Mouse (Mus musculus) small intestine, adult 10 weeks (tissue): Measurements from ENCODE around the gene 1520401A03Rik. TPM values are rescaled to one million over a fixed set of nuclear protein-coding genes. Genes with fewer than 3 reads are reported as not detected.

Experiments
- polyA plus RNA-seq: library from polyadenylated mRNA; stranded (reverse); fragments of 350-450 nt; fragmentation: Illumina TruSeq; extraction: RNeasy Lipid Tissue Mini Kit (QIAGEN cat#74804); gene quantifications from one replicate; pipeline ENCODE4 v1.2.3, GENCODE M21; 2014; ENCODE audit warnings: low replicate concordance

The 1520401A03Rik gene
- not detected for polyA plus RNA-seq

DNA sequence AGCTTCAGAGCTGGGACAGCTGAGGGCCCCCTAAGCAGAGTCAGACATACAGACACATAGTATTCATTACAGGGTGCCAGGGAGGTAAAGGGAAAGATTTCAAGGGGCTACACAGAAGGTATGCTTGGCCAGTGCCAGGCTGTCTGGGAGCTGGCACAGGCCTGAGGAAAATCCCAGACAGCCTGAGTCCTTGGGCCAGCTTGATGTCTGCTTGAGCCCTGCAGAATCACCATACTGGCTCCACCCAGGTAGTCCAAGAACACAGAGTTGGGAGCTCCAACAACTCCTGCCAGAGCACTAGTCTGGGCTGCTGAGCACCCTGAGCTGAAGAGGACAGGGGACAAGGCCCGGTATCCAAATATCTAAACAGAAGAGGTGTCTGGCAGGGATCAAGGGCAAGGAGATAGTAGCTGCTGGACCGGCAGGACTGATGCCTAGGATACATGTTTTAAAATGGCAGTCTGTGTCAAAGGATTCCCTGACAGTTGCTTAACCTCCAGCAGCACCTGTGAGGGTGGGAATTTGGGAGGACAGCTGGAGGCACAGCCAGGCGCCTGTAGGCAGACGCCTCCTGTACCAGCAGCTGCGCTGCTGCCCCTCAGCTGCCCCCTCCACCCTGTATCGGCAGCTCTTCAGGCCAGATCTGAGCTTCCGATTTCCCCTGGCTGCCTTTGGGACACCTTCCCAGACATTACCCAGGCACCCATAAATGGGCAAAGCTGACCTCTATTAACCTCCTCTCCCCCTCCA, at the start of gene 1520401A03Rik:
Gene 1520401A03Rik, minus strand, starts transcription at position 408 of the 750 bp plus-strand sequence.

DNA sequence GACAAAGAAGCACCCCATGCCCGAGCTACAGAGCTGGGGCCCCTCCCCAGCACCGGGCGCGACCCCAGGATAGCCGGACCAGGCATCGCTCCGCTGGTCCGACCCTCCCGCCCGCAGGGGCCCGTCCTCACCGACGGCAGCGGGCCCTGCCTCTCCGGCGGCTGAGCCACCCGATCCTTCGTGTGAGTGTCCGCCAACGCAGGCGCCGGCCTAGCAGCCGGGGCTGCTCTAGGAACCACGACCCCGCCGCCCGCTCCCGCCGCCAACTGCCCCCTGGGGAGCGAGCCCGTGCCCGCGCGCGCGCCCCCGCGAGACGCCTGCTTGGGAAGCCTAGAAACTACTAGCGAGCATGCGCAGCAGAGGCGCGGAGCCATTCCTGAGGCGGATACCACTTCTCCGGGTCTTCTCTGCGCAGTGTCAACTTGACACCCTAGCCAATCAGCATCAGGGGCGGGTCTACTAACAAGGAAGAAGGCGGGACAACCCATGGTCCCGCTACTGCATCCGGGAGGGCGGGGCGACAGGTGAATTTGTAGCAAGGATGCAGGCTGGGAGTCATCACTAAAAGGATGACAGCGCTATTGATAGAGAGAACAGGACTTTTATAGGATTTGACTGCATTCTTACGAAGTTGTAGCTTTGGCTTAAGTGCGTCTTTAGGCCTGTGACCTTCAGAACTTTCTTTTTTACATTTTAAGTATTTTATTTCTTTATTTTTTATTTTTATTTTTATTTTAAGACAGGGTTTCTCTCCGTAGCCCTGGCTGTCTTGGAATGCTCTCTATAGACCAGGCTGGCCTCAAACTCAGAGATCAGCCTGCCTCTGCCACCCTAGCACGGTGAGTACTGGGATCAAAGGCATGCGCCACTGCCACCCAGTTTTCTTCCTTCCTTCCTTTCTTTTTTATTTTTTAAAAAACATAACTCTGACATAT, 49.0 kb upstream of the 1520401A03Rik start, which contains the start of gene Flywch1:
Gene Flywch1, minus strand, starts transcription at position 319 of the 935 bp plus-strand sequence.

DNA sequence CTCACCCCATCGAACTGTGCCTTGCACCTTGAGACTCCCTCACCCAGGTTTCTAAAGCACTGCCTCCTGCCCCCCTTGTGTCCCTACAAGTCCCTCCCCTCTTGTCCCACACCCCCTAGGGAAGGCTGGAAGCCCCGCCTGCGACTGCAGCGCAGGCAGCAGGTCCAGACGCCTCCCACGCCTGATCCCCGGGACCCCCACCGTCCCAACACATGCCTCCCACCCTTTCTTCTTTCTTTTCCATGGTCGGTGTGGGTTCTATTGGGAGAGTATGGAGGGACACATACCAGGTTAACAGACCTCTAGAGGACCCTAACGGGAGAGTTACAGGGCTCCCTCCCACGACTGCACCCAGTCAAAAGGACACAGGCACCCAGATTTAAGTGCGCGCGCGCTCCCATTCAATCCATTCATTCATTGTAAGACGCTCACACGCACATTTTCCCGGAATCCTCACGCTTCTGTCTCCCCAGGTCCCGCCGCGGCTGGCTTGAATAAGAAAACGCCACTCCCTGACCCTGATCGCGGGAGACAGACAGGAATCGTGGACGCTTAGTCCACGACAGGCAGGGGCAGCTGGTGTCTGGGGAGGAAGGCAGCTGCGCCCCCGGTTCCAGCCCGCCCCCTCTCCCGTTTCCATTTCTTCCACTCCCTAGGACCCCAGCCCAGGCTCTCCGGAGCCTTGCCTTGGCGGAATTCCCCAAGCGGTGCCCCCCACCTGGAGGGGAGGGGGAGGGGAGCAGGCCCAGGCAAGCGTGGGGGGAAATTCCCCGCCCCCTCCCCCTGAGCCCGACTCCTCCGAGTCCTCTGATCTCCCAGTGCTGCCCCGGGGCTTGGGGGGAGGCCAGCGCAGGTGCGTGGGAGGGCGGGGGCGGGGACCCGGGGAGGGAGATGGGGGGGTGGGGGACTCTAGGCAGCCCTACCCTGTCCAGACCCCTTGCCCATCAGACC, 23.0 kb upstream of the 1520401A03Rik start, which contains the start of gene Kremen2:
Gene Kremen2, minus strand, starts transcription at position 533 of the 951 bp plus-strand sequence.

DNA sequence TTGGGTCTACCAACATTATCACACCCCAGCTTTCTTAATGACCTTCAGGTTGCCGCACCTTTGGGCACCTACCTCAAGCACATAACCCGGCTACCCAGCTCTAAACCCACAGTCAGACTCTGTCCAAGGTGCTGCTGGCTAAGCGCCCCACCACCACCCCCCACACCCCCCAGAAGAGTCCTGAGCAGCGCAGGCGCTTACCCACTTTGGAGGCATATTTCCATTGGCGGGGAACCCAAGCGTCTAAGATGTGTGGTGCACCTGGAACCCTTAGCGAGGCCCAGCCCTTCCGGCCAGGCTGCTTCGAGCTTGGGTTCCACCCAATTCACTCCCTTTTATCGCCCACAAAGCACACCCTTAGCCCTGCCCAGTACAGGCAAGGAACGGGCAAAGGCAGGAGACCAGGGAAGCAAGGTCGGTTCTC, 18.0 kb upstream of the 1520401A03Rik start, which contains the start of gene Paqr4:
Gene Paqr4, minus strand, starts transcription at position 270 of the 424 bp plus-strand sequence.

DNA sequence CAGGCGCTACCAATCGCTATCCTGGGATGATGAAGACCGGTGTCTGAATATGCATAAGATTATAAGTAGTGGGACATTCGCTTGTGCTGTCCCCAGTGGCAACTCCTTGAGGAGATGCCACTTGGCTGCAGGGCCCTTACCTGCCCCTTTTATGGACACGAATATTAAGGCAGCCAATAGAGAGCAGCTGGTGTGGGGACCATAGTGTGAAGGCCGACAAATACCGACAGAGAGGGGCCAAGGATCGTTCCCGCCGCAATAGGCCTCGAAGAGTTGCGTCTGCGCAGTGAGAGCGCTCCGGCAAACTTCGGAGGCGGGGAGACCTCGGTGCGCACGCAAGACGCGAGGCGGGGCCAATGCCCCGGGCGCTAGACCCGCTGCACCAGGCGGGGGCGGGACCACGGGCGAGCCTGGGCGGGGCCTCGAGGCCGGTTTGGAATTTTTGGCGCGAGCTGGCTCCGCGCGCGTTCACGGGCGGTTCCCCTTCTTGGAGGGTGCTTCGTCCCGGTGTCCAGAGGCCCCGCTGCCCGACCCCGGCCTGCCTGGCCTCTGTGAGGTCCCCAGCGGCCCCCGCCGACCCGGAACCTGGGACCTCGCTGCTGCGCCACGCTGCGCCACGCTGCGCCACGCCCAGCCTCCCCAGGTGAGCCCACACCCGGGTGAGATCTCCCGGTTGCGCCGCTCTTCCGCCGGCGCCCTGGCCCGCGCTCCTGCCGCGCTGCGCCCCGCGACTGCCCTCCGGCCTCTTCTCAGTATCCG, 3.6 kb upstream of the 1520401A03Rik start, which contains the start of gene Pkmyt1:
Gene Pkmyt1, plus strand, starts transcription at position 338 of the 759 bp plus-strand sequence.

DNA sequence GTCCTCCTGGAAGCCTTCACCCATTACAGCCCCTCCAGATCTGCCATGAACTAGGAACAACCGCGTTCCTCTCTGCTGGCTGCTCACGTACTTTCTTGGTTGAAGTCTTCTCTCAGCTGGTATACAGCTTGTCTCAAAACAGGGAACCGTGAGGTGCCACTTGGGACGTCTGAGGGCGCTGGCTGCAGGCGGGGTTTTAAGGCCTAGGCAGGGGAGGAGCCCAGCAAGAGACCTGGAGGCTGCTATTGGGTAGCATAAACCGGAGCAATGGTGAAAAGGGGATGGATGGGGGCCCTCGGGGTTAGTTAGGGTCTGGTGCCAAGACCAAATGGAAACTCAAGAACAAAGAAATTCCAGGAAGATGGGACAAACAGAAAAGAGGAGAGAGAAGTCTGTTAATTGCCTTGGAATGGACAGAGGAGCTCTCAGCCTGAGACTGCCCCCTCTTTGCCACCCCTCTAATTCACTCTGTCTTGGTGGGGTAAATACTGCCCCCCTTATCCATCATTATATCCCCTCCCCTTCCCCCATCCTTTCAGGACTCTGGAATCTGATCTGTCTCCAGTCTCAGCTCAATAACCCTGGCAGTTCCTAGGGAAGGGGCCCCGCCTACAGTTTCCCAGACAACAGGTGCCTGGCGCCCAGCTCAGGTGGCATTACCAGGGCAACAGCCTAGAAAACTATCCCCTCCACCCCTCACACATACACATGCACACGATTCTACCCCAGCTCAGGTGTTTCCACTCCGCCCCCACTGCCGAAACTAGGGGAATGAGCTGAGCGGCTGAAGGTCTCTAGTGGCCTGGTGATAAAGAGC, 38.5 kb downstream of the 1520401A03Rik start, which contains the start of gene Cldn9:
Gene Cldn9, minus strand, starts transcription at position 171 of the 817 bp plus-strand sequence.

DNA sequence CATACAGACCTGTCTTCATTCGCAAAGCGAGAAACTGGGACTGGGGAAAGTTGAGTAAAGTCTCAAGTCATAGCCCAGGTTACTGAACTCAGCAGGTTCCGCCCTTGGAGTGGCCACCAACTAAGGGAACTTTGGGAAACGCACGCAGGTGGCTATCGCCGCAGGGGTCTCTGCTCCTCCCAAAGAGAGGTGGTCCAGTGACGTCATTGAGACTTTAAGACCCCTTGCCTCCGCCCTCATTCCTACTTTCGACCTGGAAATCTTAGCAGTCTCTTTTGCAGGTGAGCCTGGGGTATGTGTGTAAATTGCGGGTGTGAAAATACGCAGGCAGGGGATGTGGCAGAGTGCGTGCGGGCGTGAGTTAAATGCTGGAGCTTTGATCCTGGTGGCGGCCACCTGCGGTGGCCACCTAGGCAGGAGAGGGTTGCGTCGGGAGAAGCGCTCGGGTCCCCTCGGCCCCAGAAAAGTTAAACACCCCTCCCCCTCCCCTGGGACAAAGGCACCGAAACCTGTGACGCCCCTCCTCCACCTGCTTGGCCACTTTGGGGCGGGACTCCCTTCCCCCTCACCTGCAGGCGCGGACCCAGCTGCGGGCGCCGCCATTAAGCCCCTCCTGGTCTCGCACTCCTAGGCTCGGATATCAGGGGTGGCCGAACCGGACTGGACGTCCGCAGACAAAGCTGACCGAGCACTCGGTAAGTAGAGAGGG, 43.3 kb downstream of the 1520401A03Rik start, which contains the start of gene Cldn6:
Gene Cldn6, plus strand, starts transcription at position 123 of the 709 bp plus-strand sequence.

DNA sequence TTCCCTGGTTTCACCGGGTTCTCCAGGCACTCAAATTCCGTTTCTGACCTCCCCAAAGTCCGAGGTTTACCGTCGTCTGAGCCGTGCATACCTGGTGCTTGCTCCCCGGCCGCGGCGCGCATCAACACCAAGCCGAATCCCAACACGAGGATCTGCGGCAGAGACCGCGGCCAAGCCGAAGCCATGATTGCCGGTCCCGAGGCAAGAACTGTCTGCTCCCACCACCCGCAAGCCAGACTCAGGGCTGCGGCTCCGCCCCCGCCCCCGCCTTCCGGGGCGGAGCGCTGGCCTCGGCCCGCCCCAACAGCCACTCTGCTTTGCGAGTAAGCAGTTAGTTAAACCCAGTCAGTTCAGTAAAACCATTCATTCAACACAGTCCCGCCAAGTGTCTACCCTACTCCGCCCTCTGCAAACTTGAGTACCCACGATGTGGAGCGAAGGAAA, 45.3 kb downstream of the 1520401A03Rik start, which contains the start of gene Tnfrsf12a:
Gene Tnfrsf12a, minus strand, starts transcription at position 233 of the 444 bp plus-strand sequence.

DNA sequence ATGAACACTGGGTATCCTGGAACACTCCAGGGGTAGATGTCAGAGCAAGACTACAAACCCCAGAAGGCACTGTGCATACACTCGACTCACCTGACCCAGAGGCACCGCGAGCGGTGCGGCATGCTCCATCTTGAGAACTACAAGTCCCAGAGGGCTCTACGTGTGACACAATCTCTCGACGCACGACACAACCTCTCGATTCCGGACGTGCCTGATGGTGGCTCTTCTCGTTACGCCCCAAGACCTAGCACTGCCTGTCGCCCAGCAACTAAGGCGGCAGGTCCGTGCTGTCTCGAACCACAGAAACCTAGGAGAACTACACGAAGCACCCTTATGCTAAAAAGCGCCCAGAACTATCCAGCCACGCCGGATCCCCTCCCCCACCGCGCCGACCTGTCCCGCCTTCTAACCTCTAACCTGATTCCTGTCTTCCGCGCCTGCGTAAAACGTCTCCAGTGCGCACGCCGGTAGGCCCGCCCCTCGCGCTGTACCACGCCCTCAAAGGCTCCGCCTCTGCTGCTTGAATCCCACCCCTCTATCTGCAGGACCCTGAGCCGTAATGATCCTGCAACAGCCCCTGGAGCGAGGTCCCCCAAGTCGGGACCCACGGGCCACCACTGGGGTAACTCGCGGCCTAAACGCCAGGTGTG, 49.0 kb downstream of the 1520401A03Rik start, which contains the start of the genes Hcfc1r1 and Thoc6:
Gene Hcfc1r1, plus strand, starts transcription at position 173 of the 650 bp plus-strand sequence.
Gene Thoc6, minus strand, starts transcription at position 459 of the 650 bp plus-strand sequence.

DNA sequence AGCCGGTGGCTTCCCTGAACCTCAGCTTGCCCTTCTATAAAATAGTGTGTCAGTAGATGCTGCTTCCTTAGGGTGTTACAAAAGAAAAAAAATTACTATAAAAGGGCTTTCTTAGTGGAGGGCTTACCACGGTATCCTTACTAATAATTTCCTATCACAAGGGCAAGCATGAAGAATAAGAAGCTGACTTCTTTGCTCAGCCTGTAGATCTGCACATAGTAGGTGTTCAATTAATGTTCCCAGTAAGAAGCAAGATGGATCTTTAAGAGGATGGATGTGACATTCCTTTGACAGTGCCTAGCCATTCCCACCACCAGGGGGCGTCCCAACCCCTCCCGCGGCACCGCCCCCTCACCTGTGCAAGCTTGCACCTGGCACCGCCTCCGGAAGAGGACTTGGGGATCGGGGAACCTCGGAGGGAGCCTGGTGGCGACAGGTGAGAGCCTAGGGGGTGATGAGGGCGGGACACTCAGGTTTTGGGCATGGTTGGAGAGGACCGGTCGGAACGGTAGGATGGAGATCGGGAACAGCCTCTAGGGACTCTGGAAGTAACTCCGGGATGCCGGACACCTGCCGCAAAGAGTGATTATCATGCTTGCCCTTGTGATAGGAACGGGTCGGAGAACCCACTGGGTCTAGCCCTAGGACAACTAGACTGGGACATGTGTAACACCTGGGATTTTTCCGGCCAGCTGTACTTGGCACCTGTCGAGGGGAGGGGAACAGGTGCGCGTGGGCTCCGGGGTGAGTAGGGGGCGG, 62.3 kb downstream of the 1520401A03Rik start, which contains the start of gene Bicdl2:
Gene Bicdl2, plus strand, starts transcription at position 390 of the 759 bp plus-strand sequence.

Other genes starting within 250 kb of the 1520401A03Rik start
- gene Vmn2r117, start 243.1 kb downstream of the 1520401A03Rik start, polyA plus RNA-seq: not detected
- gene Zfp213, start 158.5 kb downstream of the 1520401A03Rik start, polyA plus RNA-seq: 0.33 TPM
- not detected for gene Zfp13, start 123.3 kb downstream of the 1520401A03Rik start, polyA plus RNA-seq
- not detected for gene Zscan10, start 121.9 kb downstream of the 1520401A03Rik start, polyA plus RNA-seq
- gene Mmp25, start 77.5 kb downstream of the 1520401A03Rik start, polyA plus RNA-seq: 0.82 TPM
- gene Bicdl2, start 62.3 kb downstream of the 1520401A03Rik start, polyA plus RNA-seq: 0.85 TPM
- 2.0 TPM for gene Hcfc1r1, start 49.2 kb downstream of the 1520401A03Rik start, polyA plus RNA-seq
- gene Thoc6, start 48.9 kb downstream of the 1520401A03Rik start, polyA plus RNA-seq: 3.2 TPM
- not detected for gene Tnfrsf12a, start 45.3 kb downstream of the 1520401A03Rik start, polyA plus RNA-seq
- gene Cldn6, start 43.5 kb downstream of the 1520401A03Rik start, polyA plus RNA-seq: not detected
- not detected for gene Cldn9, start 38.8 kb downstream of the 1520401A03Rik start, polyA plus RNA-seq
- 1.6 TPM for gene Pkmyt1, start 3.6 kb upstream of the 1520401A03Rik start, polyA plus RNA-seq
- gene Paqr4, start 18.1 kb upstream of the 1520401A03Rik start, polyA plus RNA-seq: 6.4 TPM
- not detected for gene Kremen2, start 23.1 kb upstream of the 1520401A03Rik start, polyA plus RNA-seq
- gene Flywch1, start 48.8 kb upstream of the 1520401A03Rik start, polyA plus RNA-seq: 0.78 TPM
- gene Flywch2, start 63.3 kb upstream of the 1520401A03Rik start, polyA plus RNA-seq: not detected
- gene Srrm2, start 67.7 kb upstream of the 1520401A03Rik start, polyA plus RNA-seq: 109 TPM
- gene Elob, start 106.4 kb upstream of the 1520401A03Rik start, polyA plus RNA-seq: 18.9 TPM
- gene Prss33, start 113.3 kb upstream of the 1520401A03Rik start, polyA plus RNA-seq: not detected
- 6.8 TPM for gene Prss32, start 121.1 kb upstream of the 1520401A03Rik start, polyA plus RNA-seq
- 1.1 TPM for gene Prss41, start 121.4 kb upstream of the 1520401A03Rik start, polyA plus RNA-seq
- not detected for gene Prss21, start 145.3 kb upstream of the 1520401A03Rik start, polyA plus RNA-seq
- gene Dcpp1, start 158.1 kb upstream of the 1520401A03Rik start, polyA plus RNA-seq: not detected
- gene Dcpp2, start 158.1 kb upstream of the 1520401A03Rik start, polyA plus RNA-seq: not detected
- gene Dcpp3, start 194.7 kb upstream of the 1520401A03Rik start, polyA plus RNA-seq: not detected
- not detected for gene Sbp, start 218.9 kb upstream of the 1520401A03Rik start, polyA plus RNA-seq
- not detected for gene Sbpl, start 232.5 kb upstream of the 1520401A03Rik start, polyA plus RNA-seq